ENCODE assay signal across 21 mouse cellular contexts in the genomic region with DNA sequence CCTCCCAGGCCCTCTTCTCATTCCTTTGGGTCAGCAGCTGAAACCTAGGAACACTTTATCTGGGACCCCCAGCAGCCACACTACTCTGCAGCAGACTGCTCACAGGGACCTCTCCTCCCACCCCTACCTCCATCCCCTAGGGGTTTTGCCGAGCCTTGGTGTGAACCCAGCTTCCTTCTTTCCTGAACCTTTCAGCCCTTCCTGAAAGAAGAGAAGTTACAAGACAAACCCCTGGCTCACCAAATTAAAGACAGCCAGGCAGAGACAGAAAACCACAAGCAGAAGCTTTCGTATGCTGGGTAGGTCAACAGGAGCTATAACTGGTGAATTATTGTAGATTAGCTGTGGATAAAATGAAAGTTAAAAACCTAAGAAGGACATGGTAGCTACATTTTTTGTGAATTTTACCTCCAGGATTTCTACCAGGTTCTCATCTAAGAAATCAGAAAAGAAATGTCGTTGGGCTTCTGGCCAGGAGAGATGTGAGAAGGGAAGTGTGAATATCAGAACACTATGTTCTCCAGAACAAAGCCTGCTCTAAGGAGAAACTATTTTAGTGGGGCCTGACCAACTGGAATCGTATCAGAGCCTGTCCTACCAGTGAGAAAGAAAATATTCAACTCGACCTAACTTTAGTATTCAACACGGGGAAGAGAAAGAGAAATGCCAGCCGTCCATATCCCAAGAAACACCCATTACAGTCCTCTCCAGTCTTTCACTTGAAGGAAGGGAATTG.
"Had no signal": no experiment of that assay in that cellular context is flagged by ENCODE, and none has a peak within 500 bp of the region (broad histone marks: within the 10 kb centered on the region; RNA-seq: fewer than 3 reads in every experiment).

No protein-coding gene starts in this region.

- H3K27ac ChIP-seq: kidney, postnatal 0 days; limb, embryonic 10.5 days; limb, embryonic 13.5 days; liver, embryonic 12.5 days; liver, embryonic 15.5 days; lung, embryonic 15.5 days; midbrain, embryonic 12.5 days; midbrain, embryonic 15.5 days; neural tube, embryonic 12.5 days; neural tube, embryonic 15.5 days; stomach, postnatal 0 days had no signal

- ATAC-seq: intestine, postnatal 0 days; liver, embryonic 12.5 days; midbrain, embryonic 15.5 days had no signal

- DNase-seq: kidney, adult 2 months; kidney, postnatal 25 days; layer of hippocampus, postnatal 36 days; liver; lung, adult 18-20 months; lung, postnatal 10 days; lung, postnatal 36 days; thymus, adult 18-20 months; thymus, postnatal 36 days had no signal

- H3K4me3 ChIP-seq: limb, embryonic 10.5 days; limb, embryonic 13.5 days; liver, embryonic 12.5 days; liver, embryonic 15.5 days; lung, embryonic 15.5 days; midbrain, embryonic 12.5 days; midbrain, embryonic 15.5 days; neural tube, embryonic 12.5 days; neural tube, embryonic 15.5 days had no signal
